Mouse (Mus musculus): Measurements from ENCODE around the gene Parl. TPM values are rescaled to one million over a fixed set of nuclear protein-coding genes. Genes with fewer than 3 reads are reported as not detected.

The Parl gene
- total RNA-seq (2023), result 10 to 100 TPM; 51.1 to 79.0 TPM

DNA sequence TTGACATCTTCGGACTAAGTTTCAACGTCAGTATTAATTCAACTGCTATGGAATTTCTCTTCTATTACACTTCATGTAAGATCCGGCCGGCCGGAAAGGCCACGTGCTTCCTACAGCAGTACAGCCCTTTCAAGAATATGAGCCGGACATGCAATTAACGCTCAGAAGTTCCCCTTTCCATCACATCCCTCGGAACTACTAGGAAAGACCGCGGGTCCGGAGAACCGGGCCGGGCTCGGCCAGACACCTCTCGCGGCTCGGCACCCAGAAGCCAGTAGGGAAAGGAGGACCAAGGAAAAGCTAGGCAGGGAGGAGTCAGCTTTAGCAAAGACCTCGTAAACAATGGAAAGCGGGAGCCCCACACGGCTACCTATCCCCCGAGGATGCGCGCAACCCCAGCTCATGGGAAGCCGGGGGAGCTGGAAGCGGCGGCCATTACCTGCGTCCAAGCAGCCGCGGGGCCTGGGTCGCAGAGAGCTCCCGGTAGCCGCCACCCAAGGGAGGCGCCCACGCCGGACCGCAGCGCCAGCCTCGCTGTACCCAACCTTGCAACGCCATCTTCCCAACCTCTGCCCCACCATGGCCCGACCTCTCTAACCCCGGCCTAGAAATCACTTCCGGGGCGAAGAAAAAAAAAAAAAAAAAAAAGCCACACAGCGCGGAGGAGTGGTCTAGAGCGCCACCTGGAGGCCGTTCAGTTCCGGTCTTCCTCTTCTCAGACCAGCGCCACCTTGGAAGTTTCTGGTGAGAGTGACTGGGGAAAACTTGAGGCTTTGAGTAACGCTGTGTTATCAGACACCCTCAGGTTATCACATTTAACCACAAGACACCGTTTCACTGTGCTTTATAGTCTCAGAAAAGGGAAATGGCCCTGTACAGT lies at the start of gene Parl:
TSS of gene Parl (minus strand) at position 618 of the 880 bp plus-strand sequence.

DNA sequence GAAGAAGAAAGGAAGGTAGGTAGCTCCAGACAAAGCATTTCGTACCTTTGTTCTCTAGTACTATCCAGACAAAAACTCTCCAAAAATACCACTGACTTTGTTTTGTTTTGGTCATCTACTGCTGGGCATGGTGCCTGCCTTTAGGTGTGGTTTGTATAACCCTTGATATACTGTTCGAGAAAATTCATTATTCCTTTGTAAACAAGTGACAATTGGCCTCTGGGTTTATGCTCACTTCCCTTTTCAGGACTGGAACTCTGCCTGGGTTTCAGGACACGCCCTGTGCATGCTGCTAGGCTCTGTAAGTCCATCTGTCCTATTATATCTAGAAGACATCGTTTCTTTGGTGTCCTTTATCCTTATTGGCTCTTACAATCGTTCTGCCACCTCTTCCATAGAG lies 23.1 kb upstream of the Parl start, which contains the start of gene Cyp2ab1:
TSS of gene Cyp2ab1 (minus strand) at position 119 of the 400 bp plus-strand sequence.

DNA sequence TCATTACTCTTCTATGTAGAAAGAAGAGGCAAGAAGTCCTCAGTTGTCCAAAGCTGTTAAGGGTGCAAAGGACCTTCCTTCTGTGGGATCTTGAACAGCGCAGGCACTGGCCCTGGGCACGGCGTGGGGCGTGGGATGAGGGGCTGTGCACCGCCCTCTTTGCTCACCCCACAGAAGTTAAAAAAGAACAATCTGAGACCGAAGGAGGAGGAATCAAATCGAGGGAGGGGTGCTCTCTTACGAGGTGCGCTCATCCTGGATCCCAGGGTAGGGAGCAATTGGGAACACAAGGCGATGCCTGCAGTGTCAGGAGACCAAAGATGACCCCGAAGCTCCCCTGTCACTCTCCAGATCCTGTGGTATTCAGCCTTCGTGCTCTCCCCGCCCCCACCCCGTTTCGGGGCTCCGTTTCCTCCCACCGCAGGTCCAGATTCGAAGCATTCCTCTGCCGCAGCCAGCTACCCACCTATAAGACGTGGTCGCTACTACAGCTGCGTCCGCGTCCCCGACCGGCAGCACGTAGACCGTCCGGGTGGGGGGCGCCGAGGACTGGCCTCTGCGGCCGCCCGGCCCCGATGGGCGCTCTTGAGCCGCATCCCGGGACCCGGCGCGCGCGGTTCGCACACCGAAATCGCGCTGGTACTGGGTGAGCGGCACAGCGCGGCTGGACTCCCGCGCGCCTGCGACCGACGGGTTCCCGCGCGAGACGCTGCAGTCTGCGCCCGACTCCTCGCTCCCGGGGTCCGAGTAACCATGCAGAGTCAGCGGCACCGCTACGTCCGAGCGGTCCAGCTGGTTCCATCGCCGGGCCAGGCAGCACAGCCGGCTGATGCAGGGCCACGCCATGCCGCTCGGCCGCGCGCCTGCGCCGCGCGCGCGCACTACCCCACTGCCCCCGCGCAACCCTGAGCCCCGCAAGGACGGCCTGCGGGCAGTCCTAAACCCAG lies 61.4 kb downstream of the Parl start, which contains the start of gene Map6d1:
TSS of gene Map6d1 (minus strand) at position 891 of the 947 bp plus-strand sequence.

Other genes with a start within 250 kb of the Parl start
- 100 to 1,000 TPM; 106 to 119 TPM for gene Klhl24, start 204.8 kb downstream of the Parl start, total RNA-seq (2023)
- 10 to 100 TPM; 27.2 to 27.3 TPM for gene Yeats2, start 161.3 kb downstream of the Parl start, total RNA-seq (2023)
- not detected for gene Map6d1, start 61.0 kb downstream of the Parl start, total RNA-seq (2023)
- gene Cyp2ab1, start 23.0 kb upstream of the Parl start, total RNA-seq (2023), result 1 to 10 TPM; 4.7 to 5.0 TPM
- 10 to 100 TPM; 77.4 to 94.6 TPM for gene Abcc5, start 124.0 kb upstream of the Parl start, total RNA-seq (2023)
- gene Eif2b5, start 196.4 kb upstream of the Parl start, total RNA-seq (2023), result 10 to 100 TPM; 18.3 to 27.1 TPM
- gene Dvl3, start 214.6 kb upstream of the Parl start, total RNA-seq (2023), result 10 to 100 TPM; 26.6 to 29.9 TPM
- gene Ap2m1, start 233.1 kb upstream of the Parl start, total RNA-seq (2023), result 100 to 1,000 TPM; 193 to 201 TPM
- gene Abcf3, start 246.2 kb upstream of the Parl start, total RNA-seq (2023), result 10 to 100 TPM; 41.3 to 50.8 TPM